Mouse (Mus musculus) hindbrain, embryonic 14.5 days (tissue): Measurements from ENCODE around the gene Dhdh. TPM values are rescaled to one million over a fixed set of nuclear protein-coding genes. Genes with fewer than 3 reads are reported as not detected.
"Not testable (repeated sequence)": the region's sequence is repeated elsewhere in the genome, so short reads cannot be mapped to it uniquely, and the experiment has no call there.

Source experiments
- ATAC-seq: fragments of 200-750 bp; cut with Nextera tagmentation; 2 replicates; pipeline ENCODE4 v1.8.0; 2017; ENCODE audit warnings: moderate number of reproducible peaks, mild to moderate bottlenecking, moderate TSS enrichment, moderate library complexity; ENCODE audit not compliant: low FRiP score
- DNase-seq: peaks from one replicate; pipeline ENCODE4 v3.0.0-alpha.2; 2015; ENCODE audit warnings: low spot score
- H3K27ac ChIP-seq: fragments of 300-500 bp; sonication (generic); 2 replicates; pipeline ENCODE4 v1.5.1; 2014; ENCODE audit warnings: mild to moderate bottlenecking, moderate library complexity
- H3K27me3 ChIP-seq: fragments of 300-500 bp; sonication (generic); 2 replicates; pipeline ENCODE4 v1.6.1; 2014; ENCODE audit warnings: mild to moderate bottlenecking, low read length, mixed read lengths; ENCODE audit not compliant: control insufficient read depth, insufficient read depth
- H3K36me3 ChIP-seq: fragments of 300-500 bp; sonication (generic); replicated peaks from 2 replicates; pipeline ENCODE4 v1.6.1; 2014; ENCODE audit not compliant: control insufficient read depth, insufficient read depth
- H3K4me1 ChIP-seq: fragments of 300-500 bp; sonication (generic); replicated peaks from 2 replicates; pipeline ENCODE4 v1.6.1; 2014; ENCODE audit warnings: antibody characterized with exemption, low read length, mixed read lengths; ENCODE audit not compliant: control insufficient read depth, insufficient read depth
- H3K4me2 ChIP-seq: fragments of 300-500 bp; sonication (generic); replicated peaks from 2 replicates; pipeline ENCODE4 v1.6.1; 2014; ENCODE audit warnings: mild to moderate bottlenecking, moderate library complexity
- H3K4me3 ChIP-seq: fragments of 300-500 bp; sonication (generic); replicated peaks from 2 replicates; pipeline ENCODE4 v1.5.1; 2014; ENCODE audit warnings: mild to moderate bottlenecking, low read length
- H3K9ac ChIP-seq: fragments of 300-500 bp; sonication (generic); 2 replicates; pipeline ENCODE4 v1.6.1; 2014
- H3K9me3 ChIP-seq: fragments of 300-500 bp; sonication (generic); 2 replicates; pipeline ENCODE4 v1.6.1; 2016; ENCODE audit warnings: low read length; ENCODE audit not compliant: control insufficient read depth
- WGBS: fragments of 180-500 bp; shearing (Covaris S2); extraction: QIAGEN DNeasy Blood & Tissue Kit; methylation state at CpG from one replicate; pipeline ENCODE4 v1.1.7; 2014; 5-methylcytosine and 5-hydroxymethylcytosine counted together
- polyA plus RNA-seq: library from polyadenylated mRNA; unstranded; fragments of >200 nt; fragmentation: Nextera tagmentation; extraction: Ambion mirVana; gene quantifications from 2 replicates; pipeline ENCODE4 v1.2.1, GENCODE M21; 2014

Gene Dhdh
- polyA plus RNA-seq, 1 experiment from 2014 or later = 3.6 TPM

DNA sequence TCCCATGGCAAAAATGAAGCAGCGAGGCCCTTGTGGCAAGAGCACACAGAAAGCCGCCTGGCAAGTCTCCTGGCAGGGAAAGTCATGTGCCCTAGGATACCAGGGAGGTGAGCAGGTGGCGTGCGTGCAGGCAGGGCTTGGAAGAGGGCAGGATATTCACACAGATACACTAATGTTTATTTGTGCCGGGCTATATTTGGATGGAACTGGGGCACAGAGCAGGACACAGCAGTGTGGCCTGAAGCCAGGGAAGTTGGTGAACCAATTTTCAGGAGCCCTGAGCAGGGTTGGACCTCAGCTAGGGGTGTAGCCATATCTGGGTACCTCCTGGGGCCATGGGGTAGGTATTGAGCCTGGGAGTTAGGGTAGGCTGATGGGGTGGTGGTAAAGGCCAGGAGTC lies 4.3 kb upstream of the Dhdh start:
- Histone ChIP-seq H3K9me3 (no peaks in the 10 kb centered on the region), H3K27ac (no peak overlapping the region), H3K27me3 (no peaks in the 10 kb centered on the region), H3K4me2 (no peak overlapping the region), H3K4me1 (peaks cover 11% of the 10 kb centered on the region; the same call in 1 of the 2 replicates), H3K9ac (no peak overlapping the region), H3K36me3 (peaks cover 61% of the 10 kb centered on the region), H3K4me3 (no peak overlapping the region)
- DNase-seq = no peak
- ATAC-seq = no peak
- WGBS = 98% methylated on average over 5 of the region's 5 CpGs

DNA sequence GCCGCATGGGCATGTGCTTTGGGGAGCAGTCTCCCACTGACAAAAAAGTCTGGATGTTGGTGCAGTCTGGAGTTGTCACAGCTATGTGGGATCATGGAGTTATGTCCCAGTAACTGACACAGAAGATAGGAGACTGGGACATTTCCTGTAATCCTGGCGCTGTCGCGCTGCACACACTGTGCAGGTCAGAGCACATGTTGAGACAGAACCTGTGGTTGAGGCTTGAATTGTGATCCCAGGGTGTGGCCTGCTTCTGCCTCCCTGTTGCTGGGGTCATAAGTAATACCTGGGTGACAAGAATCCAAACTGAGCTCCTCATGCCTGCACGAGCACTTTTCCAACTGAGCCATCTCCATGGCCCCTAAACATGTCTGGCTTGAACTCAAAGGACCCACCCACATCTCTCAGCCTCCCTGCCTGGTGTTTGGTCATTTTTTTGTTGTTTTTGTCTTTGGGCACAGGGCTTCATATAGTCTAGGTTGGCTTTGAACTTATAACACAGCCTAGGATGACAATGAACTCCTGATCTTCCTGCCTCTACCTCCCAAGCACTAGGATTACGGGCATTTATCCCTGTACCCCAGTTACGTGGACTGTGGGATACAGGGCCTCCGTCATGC lies 3.7 kb upstream of the Dhdh start:
- WGBS = 93% methylated on average over 8 of the region's 8 CpGs
- Histone ChIP-seq H3K36me3 (peaks cover 54% of the 10 kb centered on the region), H3K4me3 (no peak overlapping the region), H3K9ac (no peak overlapping the region), H3K9me3 (no peaks in the 10 kb centered on the region), H3K4me2 (no peak overlapping the region), H3K27me3 (no peaks in the 10 kb centered on the region), H3K4me1 (peaks cover 11% of the 10 kb centered on the region; the same call in 1 of the 2 replicates), H3K27ac (no peak overlapping the region)
- DNase-seq = no peak
- no peak for ATAC-seq

DNA sequence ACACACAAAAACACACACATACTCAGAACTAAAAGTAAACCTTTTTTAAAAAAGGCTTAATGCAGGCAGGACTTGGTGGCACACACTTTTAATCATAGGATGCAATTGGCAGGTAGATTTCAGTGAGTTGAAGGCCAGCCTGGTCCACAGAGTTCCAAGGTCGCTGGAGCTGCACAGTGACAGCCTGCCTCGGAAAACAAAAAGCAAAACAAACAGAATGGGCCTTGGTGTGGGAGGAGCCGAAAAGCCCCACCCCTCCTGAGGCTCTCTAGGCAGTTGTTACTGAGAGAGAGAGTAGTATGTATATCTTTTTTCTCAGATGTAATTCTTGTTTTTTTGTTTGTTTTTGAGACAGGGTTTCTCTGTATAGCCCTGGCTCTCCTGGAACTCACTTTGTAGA lies 2.7 kb upstream of the Dhdh start:
- H3K4me1 ChIP-seq = peaks cover 11% of the 10 kb centered on the region; the same call in 1 of the 2 replicates
- peaks cover 44% of the 10 kb centered on the region for H3K36me3 ChIP-seq
- H3K9ac ChIP-seq = no peak overlapping the region
- ATAC-seq = no peak
- DNase-seq = no peak
- H3K4me3 ChIP-seq = no peak overlapping the region
- no peak overlapping the region for H3K27ac ChIP-seq
- H3K4me2 ChIP-seq = no peak overlapping the region
- WGBS = 21% methylated on average over 3 of the region's 3 CpGs
- no peaks in the 10 kb centered on the region for H3K9me3 ChIP-seq
- H3K27me3 ChIP-seq = no peaks in the 10 kb centered on the region

- Histone ChIP-seq H3K27me3 (no peaks in the 10 kb centered on the region), H3K9ac (no peak overlapping the region), H3K9me3 (no peaks in the 10 kb centered on the region), H3K4me2 (no peak overlapping the region), H3K4me3 (no peak overlapping the region), H3K27ac (0 out of 2 replicates have a peak overlapping the region, but pooled peaks have one; percentile 3), H3K36me3 (peaks cover 40% of the 10 kb centered on the region), H3K4me1 (peaks cover 11% of the 10 kb centered on the region; the same call in 1 of the 2 replicates)
- ATAC-seq = no peak
- no peak for DNase-seq
- WGBS = 50% methylated on average over 9 of the region's 9 CpGs
Observed at GRCm38 (mm10) chr7:45490822-45491221, 2.2 kb upstream of the Dhdh start.

DNA sequence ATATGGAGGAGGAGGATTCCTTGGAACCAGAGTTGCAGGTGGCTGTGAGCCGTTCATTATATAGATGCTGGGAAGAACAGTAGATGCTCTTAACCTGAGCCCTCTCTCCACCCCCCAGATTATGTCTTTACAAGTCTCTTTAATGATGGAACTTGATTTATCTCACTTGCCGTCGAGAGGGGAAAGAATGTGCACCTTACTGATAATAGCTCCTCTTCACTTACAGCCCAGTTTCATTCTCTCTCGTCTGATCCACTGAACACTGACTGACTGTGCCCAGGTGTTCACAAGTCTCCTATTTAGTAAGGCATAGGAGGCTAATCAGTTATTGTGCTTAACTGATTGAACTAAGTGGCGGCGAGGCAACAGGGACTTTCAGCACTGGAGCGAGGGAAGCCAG lies 973 bp upstream of the Dhdh start:
- Histone ChIP-seq H3K27me3 (no peaks in the 10 kb centered on the region), H3K4me3 (no peak overlapping the region), H3K36me3 (peaks cover 28% of the 10 kb centered on the region), H3K4me2 (no peak overlapping the region), H3K27ac (no peak overlapping the region), H3K9me3 (no peaks in the 10 kb centered on the region), H3K9ac (no peak overlapping the region), H3K4me1 (peaks cover 11% of the 10 kb centered on the region; the same call in 1 of the 2 replicates)
- ATAC-seq (no peak), DNase-seq (no peak)
- WGBS = 83% methylated on average over 7 of the region's 7 CpGs

DNA sequence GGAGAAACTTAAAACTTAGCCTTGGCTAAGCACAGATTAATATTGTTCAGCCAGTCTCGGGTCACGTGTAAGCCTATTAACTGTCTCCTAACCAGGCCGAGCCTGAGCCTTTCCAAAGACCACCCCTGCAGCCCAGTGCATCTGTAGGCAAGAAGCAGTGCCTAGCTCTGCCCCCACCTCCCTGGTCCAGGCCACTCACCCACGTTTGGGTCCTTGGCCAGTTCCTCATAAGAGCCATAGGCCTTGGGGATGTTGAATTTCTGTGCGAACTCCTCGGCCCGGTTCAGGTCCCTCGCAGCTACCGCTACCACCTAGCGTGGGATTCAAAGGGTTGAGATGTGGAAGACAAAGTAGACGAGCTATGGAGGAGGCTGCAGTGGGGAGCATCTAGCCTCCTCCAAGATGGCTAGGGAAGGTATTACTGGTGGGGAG lies 728 bp downstream of the Dhdh start:
- Histone ChIP-seq H3K4me2 (peak overlapping the region; percentile 71), H3K9me3 (no peaks in the 10 kb centered on the region), H3K27ac (peak overlapping the region; percentile 88), H3K36me3 (peaks cover 10% of the 10 kb centered on the region; the same call in 1 of the 2 replicates), H3K4me1 (peaks cover 11% of the 10 kb centered on the region; the same call in 1 of the 2 replicates), H3K9ac (peak overlapping the region; percentile 62), H3K4me3 (peak overlapping the region; percentile 40), H3K27me3 (no peaks in the 10 kb centered on the region)
- DNase-seq = peak; percentile 37
- 16% methylated on average over 11 of the region's 11 CpGs for WGBS
- peak; percentile 76; the same call in 1 of the 2 replicates for ATAC-seq

DNA sequence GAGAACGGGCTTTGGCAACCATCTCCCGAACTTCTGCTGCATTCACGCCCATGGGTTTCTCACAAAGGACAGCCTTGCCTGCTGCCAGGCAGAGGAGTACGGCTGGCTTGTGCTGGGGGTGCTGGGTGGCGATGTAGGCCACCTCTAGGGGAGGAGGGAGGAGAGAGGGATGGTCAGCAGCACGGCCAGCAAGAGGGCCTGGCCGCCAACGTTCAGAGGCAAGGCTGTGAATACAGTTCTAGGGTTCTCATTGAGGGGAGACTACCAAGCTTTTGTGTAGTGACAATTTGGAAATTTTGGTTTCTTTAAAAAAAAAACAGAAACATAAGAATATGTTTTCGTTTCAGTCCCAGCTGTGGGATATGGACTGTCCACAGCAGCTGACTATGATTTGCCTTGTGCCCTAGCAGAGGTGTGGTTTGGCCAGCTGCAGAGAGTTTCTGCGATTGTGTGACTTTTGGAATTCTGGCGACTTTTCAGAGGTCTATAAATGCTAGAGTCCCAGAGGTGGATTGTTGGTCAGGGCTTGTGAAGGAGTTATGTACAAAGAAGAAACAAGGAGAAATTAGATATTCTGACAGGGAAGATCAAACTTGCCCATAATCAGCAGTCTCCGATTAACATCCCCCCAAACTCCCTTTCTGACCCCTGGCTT lies 1.7 kb downstream of the Dhdh start, which contains the start of gene Gm45808:
Gene Gm45808, minus strand, starts transcription at position 51 of the 655 bp plus-strand sequence.
- no peak for DNase-seq
- no peak within 1 kb of the TSS for H3K27ac ChIP-seq
- H3K9ac ChIP-seq = 0 out of 2 replicates have a peak within 1 kb of the TSS, but pooled peaks have one; percentile 62
- peaks cover 11% of the 10 kb centered on the region; the same call in 1 of the 2 replicates for H3K4me1 ChIP-seq
- 84% methylated on average over 12 of the region's 12 CpGs for WGBS
- H3K4me2 ChIP-seq = peak within 1 kb of the TSS; percentile 71; the same call in 1 of the 2 replicates
- ATAC-seq = no peak
- H3K27me3 ChIP-seq = no peaks in the 10 kb centered on the region
- no peak within 1 kb of the TSS for H3K4me3 ChIP-seq
- 0 out of 2 replicates have a peak, but pooled peaks cover under 1% of the 10 kb centered on the region for H3K36me3 ChIP-seq
- no peaks in the 10 kb centered on the region for H3K9me3 ChIP-seq

GRCm38 (mm10) chr7:45486158-45486557 lies 2.4 kb downstream of the Dhdh start:
- Histone ChIP-seq H3K9ac (no peak overlapping the region), H3K4me1 (peaks cover 11% of the 10 kb centered on the region; the same call in 1 of the 2 replicates), H3K27ac (no peak overlapping the region), H3K27me3 (no peaks in the 10 kb centered on the region), H3K4me2 (no peak overlapping the region), H3K9me3 (no peaks in the 10 kb centered on the region), H3K36me3 (no peaks in the 10 kb centered on the region), H3K4me3 (no peak overlapping the region)
- WGBS = 92% methylated on average over 7 of the region's 7 CpGs
- no peak for ATAC-seq
- no peak for DNase-seq

DNA sequence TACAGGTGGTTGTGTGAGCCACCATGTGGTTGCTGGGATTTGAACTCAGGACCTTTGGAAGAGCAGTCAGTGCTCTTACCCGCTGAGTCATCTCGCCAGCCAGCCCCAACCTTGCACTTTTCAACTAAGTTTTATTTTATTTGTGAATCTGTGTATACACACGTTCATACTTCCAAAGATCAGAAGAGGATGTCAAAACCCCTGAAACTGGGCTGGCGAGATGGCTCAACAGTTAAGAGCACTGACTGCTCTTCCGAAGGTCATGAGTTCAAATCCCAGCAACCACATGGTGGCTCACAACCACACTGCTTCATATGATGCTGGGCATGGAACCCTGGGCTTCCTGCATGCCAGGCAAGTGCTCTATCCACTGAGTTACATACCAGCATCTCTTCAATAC lies 3.6 kb downstream of the Dhdh start:
- ATAC-seq, H3K4me3 ChIP-seq, DNase-seq, H3K4me1 ChIP-seq, H3K36me3 ChIP-seq, H3K4me2 ChIP-seq, H3K27me3 ChIP-seq, H3K9me3 ChIP-seq, H3K27ac ChIP-seq, H3K9ac ChIP-seq: not testable (repeated sequence)
- WGBS = 98% methylated on average over 5 of the region's 5 CpGs
